Mouse (Mus musculus) adrenal gland, adult 2 months (tissue): ENCODE measurements at regions not wholly inside any gene's neighbourhood (a gene's known extent, or its start where the extent isn't known, plus 50 kb on each side); places are given as distances from the start of the nearest gene placed in this dataset.

Source experiments
- DNase-seq: peaks from one replicate; pipeline ENCODE4 v3.0.0; 2021

- DNase-seq, result no peak
Observed at GRCm38 (mm10) chr2:73041475-73041874, 55.0 kb upstream of the Gm11084 start.

- DNase-seq, result no peak
Observed at GRCm38 (mm10) chr2:73040031-73040430, 53.5 kb upstream of the Gm11084 start.

DNA sequence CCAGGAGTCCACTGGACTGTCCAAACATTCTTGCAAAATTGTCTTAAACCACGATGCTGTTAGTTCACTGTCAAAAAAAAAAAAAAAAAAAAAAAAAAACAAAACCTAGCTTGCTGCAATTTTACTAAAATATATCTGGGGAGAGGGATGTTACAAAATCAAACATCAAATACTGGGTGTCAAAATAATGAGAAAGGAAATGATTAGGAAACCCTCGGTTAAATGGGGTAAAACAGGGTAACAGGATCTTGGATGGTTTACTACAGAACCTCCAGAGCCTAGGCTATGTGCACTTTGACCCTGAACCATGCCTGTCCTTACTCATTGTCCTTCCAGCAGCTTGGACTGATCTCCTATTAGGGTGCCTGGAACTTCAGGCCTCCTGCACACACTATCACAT lies 52.8 kb upstream of the Gm11084 start:
- no peak for DNase-seq

DNA sequence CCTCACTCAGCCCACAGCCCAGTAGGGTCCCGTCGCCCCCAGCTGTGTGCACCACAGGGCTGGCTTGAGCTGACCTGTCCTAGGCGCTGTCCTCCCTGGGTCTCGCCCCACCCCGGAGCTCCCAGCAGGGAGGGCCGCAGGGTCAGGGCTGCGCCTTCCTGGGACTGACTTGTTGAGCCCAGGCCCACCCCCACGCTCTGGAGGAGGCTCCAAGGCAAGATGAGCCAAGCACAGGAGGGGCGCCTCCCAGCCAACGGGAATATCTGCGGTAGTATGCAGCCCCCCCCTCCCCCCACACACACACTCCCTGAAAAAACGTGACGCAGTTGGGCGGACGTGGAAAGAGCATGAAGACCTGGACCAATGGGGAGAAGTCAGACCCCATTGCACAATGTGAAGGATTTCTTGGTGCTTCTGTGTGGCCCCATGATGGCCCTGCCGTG lies 51.8 kb upstream of the Gm11084 start:
- DNase-seq, result peak; percentile 32

GRCm38 (mm10) chr2:73037266-73038046 lies 50.9 kb upstream of the Gm11084 start:
- DNase-seq, result no peak
